Mouse (Mus musculus) skeletal muscle tissue, adult 2 months (tissue): ENCODE results near the gene Ryr3.
A peak's percentile ranks its signal among the peaks of the same experiment; 100 is the strongest.
"Not testable (repeated sequence)": the region's sequence is repeated elsewhere in the genome, so short reads cannot be mapped to it uniquely, and the experiment has no call there.

ENCODE experiments used
- DNase-seq: peaks from one replicate; pipeline ENCODE4 v3.0.0-alpha.2; 2012; ENCODE audit warnings: low read depth, low spot score

Ryr3 gene

DNA sequence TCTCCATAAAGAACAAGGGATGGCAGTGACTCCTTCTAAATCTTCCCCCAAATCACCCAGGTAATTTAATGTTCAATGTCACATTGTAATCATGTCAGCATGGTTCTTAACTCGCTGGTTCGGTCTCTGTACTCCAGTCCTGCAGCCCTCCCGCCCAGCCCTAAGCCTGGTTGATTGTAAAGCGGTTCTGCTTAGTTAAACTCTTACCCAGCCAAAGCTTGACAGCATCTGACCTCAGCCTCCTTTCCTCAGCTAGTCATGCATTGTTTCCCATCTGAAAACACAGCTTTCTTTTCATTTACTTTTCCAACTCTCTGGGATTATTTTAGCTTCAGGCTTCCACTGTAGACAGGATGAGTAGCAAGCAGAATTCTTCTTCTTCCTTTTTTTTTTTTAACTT lies 121.7 kb downstream of the Ryr3 start:
- DNase-seq = no peak

GRCm38 (mm10) chr2:113094088-113094487 lies 122.8 kb downstream of the Ryr3 start:
- no peak for DNase-seq

- no peak for DNase-seq
Observed at GRCm38 (mm10) chr2:113092756-113093155, 124.1 kb downstream of the Ryr3 start.

- DNase-seq = not testable (repeated sequence)
Observed at GRCm38 (mm10) chr2:113091316-113091715, 125.6 kb downstream of the Ryr3 start.

- no peak for DNase-seq
Observed at GRCm38 (mm10) chr2:113076396-113076795, 140.5 kb downstream of the Ryr3 start.

- DNase-seq = no peak
Observed at GRCm38 (mm10) chr2:113059367-113059766, 157.5 kb downstream of the Ryr3 start.

GRCm38 (mm10) chr2:113058914-113059313 lies 158.0 kb downstream of the Ryr3 start:
- no peak for DNase-seq

DNA sequence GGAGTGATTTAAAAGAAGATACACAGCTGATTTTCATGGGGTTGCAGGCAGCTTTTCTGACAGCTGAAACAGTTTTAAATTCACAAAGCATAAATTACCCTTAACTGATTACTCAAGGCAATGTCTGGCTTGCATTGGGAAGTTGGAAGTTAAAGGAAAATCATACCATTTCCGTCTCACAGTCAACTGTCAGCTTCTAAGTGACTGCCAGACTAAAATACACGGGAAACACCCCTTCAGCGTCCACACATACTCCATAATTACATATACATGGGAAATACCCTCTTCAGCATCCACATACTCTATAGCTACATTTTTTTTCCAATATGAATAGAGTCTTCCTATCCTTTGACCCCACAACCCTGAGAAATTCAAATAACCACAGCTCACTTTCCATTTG lies 158.8 kb downstream of the Ryr3 start:
- no peak for DNase-seq

DNA sequence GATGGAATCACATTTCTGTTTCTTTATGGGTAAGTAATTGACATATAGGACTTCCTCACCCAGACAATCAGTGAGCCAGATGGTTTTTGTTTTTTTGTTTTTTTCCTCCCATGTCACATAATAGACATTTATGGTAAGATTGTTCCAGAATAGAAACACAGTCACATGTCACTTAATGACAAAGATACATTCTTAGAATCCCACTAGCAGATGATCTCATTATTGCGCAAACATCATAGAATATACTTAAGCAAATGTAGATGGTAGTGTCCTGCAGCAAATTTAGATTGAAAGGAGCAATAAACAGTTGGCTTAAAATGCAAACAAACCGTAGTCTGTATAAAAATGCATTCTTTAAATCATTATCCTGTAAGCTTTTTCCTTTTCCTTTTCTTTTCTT lies 161.3 kb downstream of the Ryr3 start:
- DNase-seq = no peak

DNA sequence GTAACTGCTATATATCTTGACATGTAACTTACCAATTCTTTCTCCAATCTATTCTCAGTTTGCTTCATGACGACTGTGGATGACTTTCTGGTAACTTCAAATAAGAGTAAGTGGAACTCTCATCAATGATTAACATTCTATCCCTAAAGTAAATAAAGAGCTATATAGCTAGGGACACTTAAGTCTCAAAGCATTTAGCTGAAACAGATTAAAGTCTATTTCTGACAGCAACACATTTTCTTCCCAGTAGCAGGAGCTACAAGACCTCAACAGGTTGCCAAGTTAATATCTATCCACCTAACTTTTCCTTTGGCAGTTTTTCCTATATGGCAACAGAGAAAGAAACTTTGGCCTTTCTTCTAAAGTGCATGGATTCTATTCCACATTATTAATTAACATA lies 167.1 kb downstream of the Ryr3 start:
- DNase-seq = no peak

DNA sequence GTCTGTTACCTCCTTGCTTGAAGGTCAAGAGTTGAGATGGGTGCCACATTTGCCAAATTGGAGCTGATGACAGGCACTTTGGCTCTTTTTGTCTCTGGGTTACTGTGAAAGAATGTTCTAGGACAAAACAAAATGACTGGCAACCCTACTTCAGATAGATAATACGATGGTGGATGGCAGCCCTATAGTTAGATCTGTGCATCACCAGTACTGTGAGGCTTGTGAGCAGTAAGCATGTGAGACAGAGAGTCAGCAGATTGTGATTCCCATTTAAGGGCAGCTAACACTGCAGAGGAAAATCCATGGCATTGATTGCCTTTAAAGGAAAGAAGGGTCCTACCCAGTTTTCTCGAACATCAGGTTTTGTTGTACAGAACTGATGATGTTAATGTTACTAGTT lies 180.3 kb downstream of the Ryr3 start:
- DNase-seq = no peak

DNA sequence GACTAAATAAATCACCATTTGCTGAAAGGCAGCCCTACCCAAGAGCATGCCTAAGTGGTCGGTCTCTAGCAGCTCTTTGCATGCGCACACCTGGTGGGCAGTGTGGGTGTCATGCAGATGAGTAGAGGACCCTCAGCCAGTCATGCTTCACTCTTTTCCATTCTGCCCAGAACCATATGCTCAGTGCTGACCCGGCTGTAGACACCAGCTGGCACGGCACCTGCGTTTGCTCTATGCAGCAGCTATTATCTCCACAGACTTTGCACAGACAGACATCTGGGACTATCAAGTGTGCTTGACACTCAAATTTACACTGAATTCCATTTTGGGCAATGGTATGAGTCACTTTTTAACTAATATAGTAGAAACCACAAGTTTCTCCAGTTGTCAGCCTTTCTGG lies 186.2 kb downstream of the Ryr3 start:
- DNase-seq = no peak

- DNase-seq = no peak
Observed at GRCm38 (mm10) chr2:113019896-113020295, 197.0 kb downstream of the Ryr3 start.

DNA sequence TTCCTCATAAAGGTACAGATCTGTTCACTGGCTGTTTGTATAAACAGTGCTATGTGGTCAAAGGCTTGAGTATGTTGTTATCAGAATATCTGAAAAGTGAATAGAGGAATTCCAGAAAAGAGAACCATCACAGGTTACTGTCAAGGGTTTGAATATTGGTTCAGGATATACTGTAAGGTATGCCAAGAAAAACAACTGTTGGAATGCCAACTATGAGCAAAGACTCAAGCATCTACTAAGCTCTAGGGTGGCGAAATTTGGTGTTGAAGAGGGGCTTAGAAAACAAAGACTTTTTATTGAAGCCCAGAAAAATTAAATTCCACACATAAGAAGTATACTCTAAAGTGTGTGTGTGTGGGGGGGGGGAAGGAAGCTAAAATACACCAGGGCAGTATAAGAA lies 198.6 kb downstream of the Ryr3 start:
- no peak for DNase-seq

DNA sequence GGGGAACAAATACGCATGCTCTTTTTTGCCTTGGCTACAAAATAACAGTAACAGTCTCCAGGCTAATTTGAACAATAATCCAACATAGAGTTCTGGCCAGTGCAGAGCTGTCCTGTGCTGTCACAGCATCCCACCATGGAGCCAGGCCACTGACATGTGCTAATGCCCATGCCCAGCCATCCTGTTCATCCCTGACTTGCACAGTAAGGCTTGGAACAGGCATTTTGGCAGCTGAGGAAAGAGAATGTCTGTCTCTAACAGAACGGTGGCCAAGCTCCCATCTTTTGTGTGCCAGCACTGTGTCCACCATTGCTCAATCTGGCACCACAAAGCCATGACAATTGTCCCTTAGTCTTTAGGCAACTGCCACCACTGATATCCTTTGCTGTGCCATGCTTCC lies 200.7 kb downstream of the Ryr3 start:
- no peak for DNase-seq

DNA sequence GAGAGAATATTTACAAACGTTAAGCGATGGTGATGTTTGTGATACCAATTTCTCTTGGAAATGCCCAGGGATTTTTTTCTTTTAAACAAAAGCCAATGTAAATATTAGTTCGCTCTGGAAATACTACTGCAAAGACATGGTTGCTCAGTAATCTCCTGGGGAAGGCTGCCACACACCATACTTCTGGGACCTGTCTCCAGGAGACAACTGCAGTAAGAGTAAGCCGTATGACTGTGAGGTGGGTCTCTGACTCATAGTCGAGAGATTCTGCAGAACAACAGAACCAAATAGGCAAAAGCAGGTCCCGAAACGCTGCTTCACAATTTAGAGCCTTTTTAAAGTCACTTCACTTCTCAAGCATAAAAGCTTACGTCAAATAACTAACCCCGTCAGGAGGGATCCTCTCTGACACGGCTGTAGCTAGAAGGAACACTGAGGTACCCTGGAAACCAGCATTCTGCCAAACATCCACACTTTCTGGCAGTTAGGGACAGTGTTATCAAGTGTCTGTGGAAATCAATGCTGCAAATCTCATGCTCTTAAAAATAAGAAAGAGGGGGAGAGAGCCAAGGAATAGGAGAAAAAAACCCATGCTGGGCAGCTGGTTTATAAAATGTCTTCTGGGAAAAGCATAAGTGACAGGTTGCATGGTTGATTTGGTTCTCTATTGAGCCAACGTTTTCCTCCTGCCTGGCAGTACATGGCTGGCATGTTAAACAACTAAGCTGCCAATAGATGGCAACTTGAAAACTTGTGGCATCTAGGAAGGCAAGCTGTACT lies 207.7 kb downstream of the Ryr3 start:
- DNase-seq = no peak

DNA sequence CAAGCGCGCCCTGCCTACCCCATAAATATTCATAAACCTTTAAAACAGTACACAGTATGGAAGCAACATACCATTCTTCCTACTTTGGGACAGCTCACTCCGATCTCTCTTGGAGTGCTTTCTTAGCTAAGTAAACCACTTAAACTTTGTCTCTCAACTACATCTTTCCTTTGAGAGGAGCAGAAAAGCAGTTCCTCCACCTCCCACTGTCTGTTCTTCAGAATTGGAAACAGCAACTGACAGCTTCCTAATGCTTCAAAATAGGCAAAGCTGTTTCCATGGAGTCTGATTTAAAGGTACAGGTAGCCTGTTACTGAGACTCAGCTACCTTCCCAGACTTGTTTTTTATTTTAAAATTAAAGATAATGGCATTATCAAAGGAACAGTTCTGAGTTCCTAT lies 218.4 kb downstream of the Ryr3 start:
- no peak for DNase-seq

- DNase-seq = no peak
Observed at GRCm38 (mm10) chr2:112982908-112983510, 233.9 kb downstream of the Ryr3 start.

- DNase-seq = no peak
Observed at GRCm38 (mm10) chr2:112966807-112967625, 249.9 kb downstream of the Ryr3 start.

- DNase-seq = no peak
Observed at GRCm38 (mm10) chr2:112948931-112949330, 268.0 kb downstream of the Ryr3 start.

DNA sequence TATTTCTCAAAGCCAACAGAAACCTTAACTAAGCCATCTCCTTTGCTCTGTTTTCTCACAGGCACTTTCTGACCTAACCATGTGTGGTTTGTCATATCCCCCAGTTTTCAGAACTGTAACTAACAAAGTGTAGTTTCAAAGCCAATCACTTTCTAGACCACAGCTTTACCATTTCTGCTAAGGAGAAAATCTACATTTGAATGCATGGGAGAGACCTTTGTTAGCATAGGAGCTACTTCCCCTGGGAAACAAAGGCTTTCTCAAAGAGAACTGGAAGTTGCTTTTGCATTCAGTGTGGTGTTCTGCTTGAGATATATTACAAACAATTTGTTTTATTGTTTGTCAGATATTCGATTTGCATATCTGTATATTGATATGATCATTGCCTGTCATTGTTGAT lies 285.1 kb downstream of the Ryr3 start:
- no peak for DNase-seq

DNA sequence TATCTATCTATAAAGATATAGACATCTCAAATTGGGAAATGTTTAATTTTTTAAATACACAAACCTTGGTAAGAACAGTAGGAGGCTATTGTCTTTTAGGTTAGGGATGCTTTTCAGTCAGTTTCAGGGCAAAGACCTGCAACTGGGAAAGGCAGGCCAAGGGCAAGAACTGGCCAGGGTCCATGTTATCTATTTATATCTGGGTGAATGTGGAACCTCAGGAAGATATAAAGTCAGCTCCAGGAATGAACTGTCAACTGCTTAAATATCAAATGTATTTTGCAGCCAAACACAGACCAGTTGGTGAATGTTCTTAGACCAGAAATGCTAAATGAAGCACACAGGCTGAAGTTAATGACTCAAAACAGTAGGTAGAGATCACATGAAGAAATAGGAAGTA lies 303.1 kb downstream of the Ryr3 start:
- DNase-seq = peak; percentile 10

GRCm38 (mm10) chr2:112912611-112913010 lies 304.3 kb downstream of the Ryr3 start:
- no peak for DNase-seq
